8 mouse cellular contexts compared by ENCODE assay signal in the genomic region with DNA sequence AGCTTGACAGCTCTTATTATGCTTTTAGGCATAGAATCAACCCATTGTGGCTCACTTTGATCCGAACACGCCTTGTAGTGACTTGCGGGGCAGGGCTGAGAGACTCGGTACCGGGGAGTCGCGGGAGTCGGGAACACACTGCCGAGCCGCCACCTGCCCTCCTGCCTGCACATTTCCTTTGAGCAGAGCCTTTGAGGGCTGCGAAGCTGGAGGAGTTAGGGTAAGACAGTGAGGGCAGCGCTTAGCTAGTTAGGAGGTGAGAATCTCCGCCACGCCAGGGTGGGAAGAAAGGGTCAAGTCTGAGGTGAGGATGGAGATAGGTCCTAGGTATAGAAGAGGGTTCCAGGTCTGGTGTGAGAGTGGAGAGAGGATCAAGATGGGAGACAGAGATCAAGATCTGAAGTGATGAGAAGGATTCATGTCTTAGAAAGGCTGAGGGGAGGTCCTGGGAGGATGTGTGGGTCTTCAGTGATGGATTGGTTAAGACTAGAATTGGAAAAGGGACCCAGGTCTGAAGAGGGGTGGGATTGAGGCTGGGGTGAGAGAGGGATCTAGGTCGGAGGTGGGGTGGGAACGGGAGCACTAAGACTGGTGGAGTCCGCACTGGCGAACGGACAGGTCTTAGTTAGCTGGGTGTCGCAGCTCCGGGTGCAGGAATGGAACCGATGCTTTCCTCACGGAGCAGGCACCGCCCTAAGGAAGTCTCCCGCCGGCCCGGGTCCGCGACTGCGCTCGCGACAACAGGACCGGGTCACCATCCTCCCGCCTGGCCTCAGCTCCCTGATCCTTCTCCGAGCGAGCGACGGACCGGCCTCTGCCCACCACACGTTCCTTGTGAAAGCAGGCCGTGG. TPM values are rescaled to one million over a fixed set of nuclear protein-coding genes. Genes with fewer than 3 reads are reported as not detected.
DNase-seq lines count a peak whose midpoint lies in the region; ATAC-seq and TF ChIP-seq lines count a peak whose summit lies in the region.

No protein-coding gene starts in this region.

- TF ChIP-seq CTCF in cerebellum, adult 2 months (IDR thresholded peaks at IDR 0.05; ENCODE audit: borderline replicate concordance, insufficient read depth, low read depth, low read length): no peak
- no peak for TF ChIP-seq CTCF in forebrain, postnatal 0 days (IDR thresholded peaks at IDR 0.05; ENCODE audit: low read depth)
- no peak for TF ChIP-seq CTCF in lung, postnatal 0 days (IDR thresholded peaks at IDR 0.05)

- under 1% methylated on average over 41 of the region's 41 CpGs for WGBS in cerebellum, adult 2 months
- WGBS in forebrain, postnatal 0 days: under 1% methylated on average over 41 of the region's 41 CpGs
- under 1% methylated on average over 41 of the region's 41 CpGs for WGBS in kidney, embryonic 15.5 days
- WGBS in lung, postnatal 0 days: 2% methylated on average over 39 of the region's 41 CpGs

- peak; percentile 68 for ATAC-seq in forebrain, postnatal 0 days
- ATAC-seq in kidney, embryonic 15.5 days (replicated peaks; ENCODE audit: low FRiP score): no peak
- ATAC-seq in lung, postnatal 0 days: peak; percentile 56
- 0 out of 2 replicates have a peak, but pooled peaks have one; percentile 13 for ATAC-seq in neutrophil, adult 5-6 weeks (ENCODE audit: extremely low read depth, insufficient number of reproducible peaks, low FRiP score, poor library complexity, severe bottlenecking)

- H3K4me2 ChIP-seq in forebrain, postnatal 0 days (ENCODE audit: low read depth): peak overlapping the region; percentile 74
- peak overlapping the region; percentile 94 for H3K4me2 ChIP-seq in kidney, embryonic 15.5 days
- peak overlapping the region; percentile 73 for H3K4me2 ChIP-seq in lung, postnatal 0 days (replicated peaks; ENCODE audit: low read depth, low read length)

- peak; percentile 12 for DNase-seq in urinary bladder, postnatal 25 days (ENCODE audit: low spot score)
- no peak for DNase-seq in urinary bladder, postnatal 14 days (ENCODE audit: low spot score)
- peak; percentile 41 to 60 for DNase-seq in cerebellum, adult 2 months
- DNase-seq in forebrain, postnatal 0 days: peak; percentile 60
- DNase-seq in lung, postnatal 0 days (ENCODE audit: low spot score): peak; percentile 41
- no peak for DNase-seq in layer of hippocampus, adult 11-12 months (ENCODE audit: low spot score)

- no peaks in the 10 kb centered on the region for H3K9me3 ChIP-seq in forebrain, postnatal 0 days (ENCODE audit: low read length)
- H3K9me3 ChIP-seq in kidney, embryonic 15.5 days (replicated peaks): no peaks in the 10 kb centered on the region
- no peaks in the 10 kb centered on the region for H3K9me3 ChIP-seq in lung, postnatal 0 days (ENCODE audit: low read length)

- no peaks in the 10 kb centered on the region for H3K36me3 ChIP-seq in forebrain, postnatal 0 days (ENCODE audit: insufficient read depth)
- H3K36me3 ChIP-seq in kidney, embryonic 15.5 days: no peaks in the 10 kb centered on the region
- no peaks in the 10 kb centered on the region for H3K36me3 ChIP-seq in lung, postnatal 0 days (ENCODE audit: insufficient read depth, low read length)

- H3K27ac ChIP-seq in cerebellum, adult 2 months (ENCODE audit: insufficient read depth, low read length): peak overlapping the region; percentile 8; the same call in 1 of the 2 replicates
- H3K27ac ChIP-seq in forebrain, postnatal 0 days (ENCODE audit: low read depth, low read length): peak overlapping the region; percentile 54; the same call in 1 of the 2 replicates
- H3K27ac ChIP-seq in kidney, embryonic 15.5 days: no peak overlapping the region
- no peak overlapping the region for H3K27ac ChIP-seq in lung, postnatal 0 days (ENCODE audit: low read length)

- H3K4me1 ChIP-seq in cerebellum, adult 2 months (ENCODE audit: control insufficient read depth, insufficient read depth, low read length): no peaks in the 10 kb centered on the region
- peaks cover 5% of the 10 kb centered on the region for H3K4me1 ChIP-seq in forebrain, postnatal 0 days (ENCODE audit: insufficient read depth)
- peaks cover 18% of the 10 kb centered on the region for H3K4me1 ChIP-seq in kidney, embryonic 15.5 days
- H3K4me1 ChIP-seq in lung, postnatal 0 days (ENCODE audit: insufficient read depth, low read depth, low read length): no peaks in the 10 kb centered on the region; the same call in 1 of the 2 replicates

- H3K9ac ChIP-seq in forebrain, postnatal 0 days: peak overlapping the region; percentile 62
- peak overlapping the region; percentile 50 for H3K9ac ChIP-seq in kidney, embryonic 15.5 days
- 0 out of 2 replicates have a peak overlapping the region, but pooled peaks have one; percentile 16 for H3K9ac ChIP-seq in lung, postnatal 0 days (replicated peaks; ENCODE audit: low read depth)

- TF ChIP-seq POLR2A in cerebellum, adult 2 months (IDR thresholded peaks at IDR 0.05; ENCODE audit: borderline replicate concordance, insufficient read depth, low read length): peak; percentile 30; the same call in 1 of the 2 replicates

- no peak for TF ChIP-seq EP300 in lung, postnatal 0 days (IDR thresholded peaks at IDR 0.05)

- no peaks in the 10 kb centered on the region for H3K27me3 ChIP-seq in cerebellum, adult 2 months (ENCODE audit: control insufficient read depth, insufficient read depth, low read length)
- no peaks in the 10 kb centered on the region for H3K27me3 ChIP-seq in forebrain, postnatal 0 days (ENCODE audit: insufficient read depth, low read length)
- peaks cover 32% of the 10 kb centered on the region for H3K27me3 ChIP-seq in kidney, embryonic 15.5 days
- H3K27me3 ChIP-seq in lung, postnatal 0 days (replicated peaks; ENCODE audit: insufficient read depth, low read length): 0 out of 2 replicates have a peak, but pooled peaks cover 5% of the 10 kb centered on the region

- peak overlapping the region; percentile 92 for H3K4me3 ChIP-seq in cerebellum, adult 2 months (replicated peaks; ENCODE audit: insufficient read depth, low read depth, low read length)
- H3K4me3 ChIP-seq in forebrain, postnatal 0 days (ENCODE audit: low read depth, low read length): peak overlapping the region; percentile 61
- peak overlapping the region; percentile 54 for H3K4me3 ChIP-seq in kidney, embryonic 15.5 days (replicated peaks)
- peak overlapping the region; percentile 45 for H3K4me3 ChIP-seq in lung, postnatal 0 days (ENCODE audit: low read depth, low read length)

RNA-seq across cellular contexts. Expression of a gene that starts 11.7 kb away (rescaled TPM):
- polyA plus RNA-seq in cerebellum, adult 2 months (2012; rRNA removed): 26.1 and 28.3 TPM in 2 replicates
- 30.7 and 37.5 TPM in 2 replicates for total RNA-seq in forebrain, postnatal 0 days (2014; rRNA removed)
- polyA plus RNA-seq in forebrain, postnatal 0 days (2015; fragmentation: Nextera tagmentation; extraction: Ambion mirVana): 18.5 and 29.4 TPM in 2 replicates
- 50.3 and 55.6 TPM in 2 replicates for polyA plus RNA-seq in kidney, embryonic 15.5 days (2015; fragmentation: Nextera tagmentation; extraction: Ambion mirVana)
- 14.9 and 21.5 TPM in 2 replicates for polyA plus RNA-seq in lung, postnatal 0 days (2015; fragmentation: Nextera tagmentation; extraction: Ambion mirVana)
- 60.9 and 61.8 TPM in 2 replicates for total RNA-seq in neutrophil, adult 5-6 weeks (2017)

RNA-seq across cellular contexts. Expression of a gene that starts 19.1 kb away (rescaled TPM):
- 23.4 and 25.7 TPM in 2 replicates for polyA plus RNA-seq in cerebellum, adult 2 months (2012; rRNA removed)
- 25.8 and 34.8 TPM in 2 replicates for total RNA-seq in forebrain, postnatal 0 days (2014; rRNA removed)
- polyA plus RNA-seq in forebrain, postnatal 0 days (2015; fragmentation: Nextera tagmentation; extraction: Ambion mirVana): 7.3 and 8.1 TPM in 2 replicates
- polyA plus RNA-seq in kidney, embryonic 15.5 days (2015; fragmentation: Nextera tagmentation; extraction: Ambion mirVana): 20.9 and 23.7 TPM in 2 replicates
- 9.7 and 12.4 TPM in 2 replicates for polyA plus RNA-seq in lung, postnatal 0 days (2015; fragmentation: Nextera tagmentation; extraction: Ambion mirVana)
- total RNA-seq in neutrophil, adult 5-6 weeks (2017): 45.4 and 48.1 TPM in 2 replicates

Comparison
In these comparisons a context has a peak if more than half of its experiments do, and no peak if none do; other contexts are left out.
1. DNase-seq: peak in urinary bladder, postnatal 25 days (single experiment), cerebellum, adult 2 months (2 of 2), forebrain, postnatal 0 days (single experiment) and lung, postnatal 0 days (single experiment); none in urinary bladder, postnatal 14 days (single experiment) and layer of hippocampus, adult 11-12 months (single experiment).
2. H3K27ac ChIP-seq: peak in cerebellum, adult 2 months (single experiment) and forebrain, postnatal 0 days (single experiment); none in kidney, embryonic 15.5 days (single experiment) and lung, postnatal 0 days (single experiment).
3. Peak in every context shown above with its lines, with median percentiles within 50 percentile points of each other: H3K4me3 ChIP-seq, H3K4me2 ChIP-seq and H3K9ac ChIP-seq.